Mouse (Mus musculus) lung, adult 18-20 months (tissue): ENCODE measurements around the gene Syt5.
"Not testable (repeated sequence)": the region's sequence is repeated elsewhere in the genome, so short reads cannot be mapped to it uniquely, and the experiment has no call there.

Experiments
- DNase-seq, 2 experiments: peaks; one replicate each; pipeline ENCODE4 v3.0.0; 2022; ENCODE audit warnings: mixed read lengths in 2 of 2

Gene Syt5

DNA sequence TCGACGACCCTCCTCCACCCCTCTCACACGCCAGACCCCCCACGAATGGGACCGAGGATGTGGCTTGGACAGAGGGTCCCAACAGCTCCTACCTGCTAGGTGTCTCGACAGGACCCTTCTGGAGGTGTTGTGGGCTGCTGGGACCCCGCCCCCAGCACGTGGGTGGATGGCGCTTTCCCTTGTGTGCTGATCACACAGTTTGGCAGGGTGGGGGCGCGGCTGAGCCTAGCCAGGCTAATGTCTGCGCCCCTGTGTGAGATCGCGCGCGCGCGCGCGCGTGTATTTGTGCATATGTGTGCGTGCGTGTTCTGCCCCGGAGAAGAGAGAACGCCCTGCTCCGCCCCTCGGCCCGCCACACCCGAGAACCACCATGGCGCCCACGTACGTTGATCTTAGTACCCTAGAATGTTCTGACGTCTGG lies at the start of gene Syt5:
Gene Syt5 (minus strand): TSS at position 321 of the 421 bp plus-strand sequence.
- DNase-seq = peak in 1 of 2 experiments; percentile 14

DNA sequence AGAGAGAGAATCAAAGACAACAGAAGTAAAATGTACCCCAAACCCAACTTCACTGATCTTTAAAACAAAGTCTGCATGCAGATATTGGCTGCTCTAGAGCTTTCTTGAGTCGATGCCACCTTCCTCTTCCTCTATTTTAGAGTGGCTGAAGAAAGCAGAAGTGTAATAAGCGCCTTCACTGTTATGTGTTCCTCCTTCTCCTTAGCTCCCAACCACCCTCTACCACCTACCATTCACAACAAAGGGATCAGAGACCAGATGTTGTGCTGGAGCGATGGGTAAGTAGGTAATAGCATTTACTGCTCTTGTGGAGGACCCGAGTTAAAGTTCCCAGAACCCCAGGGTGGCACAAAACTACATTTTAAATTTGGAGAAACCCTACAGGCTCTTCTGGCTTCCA lies 49.7 kb upstream of the Syt5 start:
- not testable (repeated sequence) for DNase-seq

GRCm38 (mm10) chr7:4581481-4581880 lies 34.1 kb upstream of the Syt5 start:
- not testable (repeated sequence) for DNase-seq

DNA sequence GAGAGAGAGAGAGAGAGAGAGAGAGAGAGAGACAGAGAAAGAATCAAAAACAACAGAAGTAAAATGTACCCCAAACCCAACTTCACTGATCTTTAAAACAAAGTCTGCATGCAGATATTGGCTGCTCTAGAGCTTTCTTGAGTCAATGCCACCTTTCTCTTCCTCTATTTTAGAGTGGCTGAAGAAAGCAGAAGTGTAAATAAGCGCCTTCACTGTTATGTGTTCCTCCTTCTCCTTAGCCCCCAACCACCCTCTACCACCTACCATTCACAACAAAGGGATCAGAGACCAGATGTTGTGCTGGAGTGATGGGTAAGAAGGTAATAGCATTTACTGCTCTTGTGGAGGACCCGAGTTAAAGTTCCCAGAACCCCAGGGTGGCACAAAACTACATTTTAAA lies 25.0 kb upstream of the Syt5 start:
- DNase-seq = not testable (repeated sequence)

DNA sequence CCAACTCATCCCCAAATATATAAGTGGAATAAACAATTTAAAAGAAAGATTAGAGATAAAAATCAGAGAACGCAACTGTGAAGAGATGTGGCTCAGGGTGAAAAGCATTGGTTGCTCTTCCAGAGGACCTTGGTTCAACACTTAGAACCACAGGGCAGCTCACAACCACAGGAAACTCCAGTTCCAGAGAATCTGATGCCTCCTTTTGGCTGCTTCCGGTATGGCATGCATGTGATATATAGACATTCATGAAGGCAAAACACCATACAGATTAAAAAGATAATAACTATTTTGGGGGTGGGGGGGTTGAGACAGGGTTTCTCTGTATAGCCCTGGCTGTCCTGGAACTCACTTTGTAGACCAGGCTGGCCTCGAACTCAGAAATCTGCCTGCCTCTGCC lies 15.3 kb upstream of the Syt5 start:
- DNase-seq = no peak

DNA sequence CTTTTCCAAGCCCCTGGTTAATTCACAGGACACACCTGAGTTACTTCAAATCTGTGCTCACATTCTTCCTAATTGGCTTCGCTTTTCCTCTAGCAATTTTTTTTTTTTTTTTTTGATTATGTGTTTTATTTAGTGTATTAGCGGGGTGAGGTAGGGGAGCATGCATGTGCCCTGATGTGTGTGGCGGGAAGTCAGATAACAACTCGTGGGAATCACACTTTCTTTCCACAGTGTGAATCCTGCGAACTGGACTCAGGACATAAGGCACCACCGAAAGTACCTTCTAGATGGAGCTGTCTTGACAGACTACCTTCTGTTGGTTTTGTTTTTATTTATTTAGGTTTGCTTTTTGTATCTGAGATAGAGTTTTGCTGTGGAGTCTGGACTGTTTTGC lies 9.8 kb upstream of the Syt5 start:
- no peak for DNase-seq

DNA sequence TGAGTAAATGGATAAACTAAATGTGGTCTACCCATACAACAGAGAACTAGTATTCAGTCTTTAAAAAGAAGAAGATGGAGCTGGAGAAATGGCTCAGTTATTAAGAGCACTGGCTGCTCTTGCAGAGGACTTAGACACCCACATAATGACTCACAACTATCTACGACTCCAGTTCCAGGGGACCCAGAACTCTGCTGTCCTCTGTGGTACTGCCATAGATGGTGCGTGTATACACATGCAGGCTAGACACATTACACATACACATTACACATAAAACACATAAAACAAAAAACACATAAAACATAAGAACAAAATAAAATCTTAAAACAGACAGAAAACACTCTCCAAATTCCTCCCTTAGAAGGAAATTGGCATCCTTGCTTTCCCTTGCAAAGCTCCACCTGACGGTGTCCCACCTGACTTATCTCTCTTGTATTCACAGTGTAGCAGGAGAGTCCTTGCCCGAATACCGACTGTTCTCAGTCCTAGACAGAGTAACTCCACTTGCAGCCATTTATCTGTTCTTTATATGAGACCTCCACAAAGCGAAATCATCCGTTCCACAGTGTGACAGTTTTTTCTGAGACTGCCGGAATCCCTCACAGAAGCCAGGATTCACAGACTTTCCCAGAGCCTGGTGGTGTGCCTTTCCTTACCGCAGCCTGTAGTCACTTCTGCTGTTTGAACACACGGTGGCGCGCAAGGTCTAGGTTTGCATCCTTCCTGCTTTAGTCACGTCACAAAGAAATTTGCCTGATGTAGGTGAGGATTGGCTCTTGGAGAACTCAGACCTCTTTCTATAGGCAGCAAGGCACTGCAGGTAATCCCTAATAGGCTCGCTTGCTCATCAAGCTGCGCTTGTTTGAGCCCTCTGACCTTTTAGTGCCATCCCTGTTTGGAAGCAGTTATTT lies 9.2 kb upstream of the Syt5 start:
- peak; percentile 60 to 66 for DNase-seq

DNA sequence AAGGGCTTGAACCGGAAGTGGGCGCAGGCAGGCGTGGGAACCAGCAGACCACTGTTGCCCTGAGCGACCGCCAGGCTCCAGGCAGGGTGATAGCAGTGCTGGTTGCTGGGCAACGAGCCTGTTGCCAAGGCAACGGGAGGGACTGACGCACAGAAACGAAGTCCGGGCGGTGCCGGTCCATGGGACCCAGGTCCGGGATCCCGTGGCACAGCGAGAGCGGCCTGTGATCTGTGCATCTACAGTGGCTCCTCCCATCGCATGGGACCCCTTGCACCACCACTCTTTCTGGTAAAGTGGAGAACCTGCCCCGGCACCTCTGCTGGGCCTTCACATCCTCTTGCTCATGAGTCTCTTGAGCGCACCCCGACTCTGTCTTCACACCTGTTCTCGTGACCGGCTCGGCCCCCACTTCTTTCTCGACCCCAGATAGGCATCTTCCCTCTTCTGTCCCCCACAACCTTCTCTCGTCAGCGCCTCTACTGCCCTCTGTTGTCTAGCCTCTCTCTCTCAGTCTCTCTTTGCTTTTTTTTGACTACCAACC lies 680 bp downstream of the Syt5 start:
- peak; percentile 38 to 59 for DNase-seq

DNA sequence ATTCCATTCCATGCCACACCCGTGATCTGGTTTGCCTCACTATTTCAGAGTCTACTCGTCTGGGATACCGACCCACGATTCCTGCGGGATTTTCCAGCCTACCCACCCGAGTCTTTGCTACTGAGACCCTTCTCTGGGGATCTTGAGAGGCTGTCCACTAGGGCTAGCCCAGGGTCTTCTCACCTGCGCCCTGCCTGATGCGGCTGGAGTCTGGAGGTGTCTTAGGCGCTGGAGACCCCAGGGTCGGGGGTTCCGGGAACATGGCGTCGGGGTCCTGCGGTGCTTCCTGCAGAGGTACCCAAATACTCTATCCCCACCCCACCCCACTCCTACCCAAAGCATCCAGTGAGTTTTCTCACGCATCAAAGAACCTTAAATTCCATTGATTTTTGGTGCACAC lies 1.3 kb downstream of the Syt5 start:
- DNase-seq = no peak

DNA sequence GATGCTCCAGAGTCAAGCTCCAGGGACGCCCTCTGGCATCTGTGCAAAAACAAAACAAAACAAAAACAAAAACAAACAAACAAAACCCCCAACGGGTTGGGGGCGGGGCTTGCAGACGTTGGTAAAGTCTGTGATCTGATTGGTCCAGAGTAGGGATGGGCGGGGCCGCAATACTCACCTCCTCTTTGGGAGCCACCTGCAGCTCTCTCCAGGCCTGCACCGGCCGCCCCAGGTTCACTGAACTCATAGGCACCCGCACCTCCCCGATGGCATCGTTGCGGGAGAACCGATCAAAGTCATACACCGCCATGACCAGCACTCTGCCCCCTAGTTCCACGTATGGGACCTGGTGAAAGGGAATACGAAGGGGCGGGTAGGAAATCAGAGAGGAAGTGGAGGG lies 5.3 kb downstream of the Syt5 start:
- no peak for DNase-seq

- DNase-seq = no peak
Measured at GRCm38 (mm10) chr7:4541344-4541743, 6.0 kb downstream of the Syt5 start.

- no peak for DNase-seq
Measured at GRCm38 (mm10) chr7:4539019-4539418, 8.3 kb downstream of the Syt5 start.

DNA sequence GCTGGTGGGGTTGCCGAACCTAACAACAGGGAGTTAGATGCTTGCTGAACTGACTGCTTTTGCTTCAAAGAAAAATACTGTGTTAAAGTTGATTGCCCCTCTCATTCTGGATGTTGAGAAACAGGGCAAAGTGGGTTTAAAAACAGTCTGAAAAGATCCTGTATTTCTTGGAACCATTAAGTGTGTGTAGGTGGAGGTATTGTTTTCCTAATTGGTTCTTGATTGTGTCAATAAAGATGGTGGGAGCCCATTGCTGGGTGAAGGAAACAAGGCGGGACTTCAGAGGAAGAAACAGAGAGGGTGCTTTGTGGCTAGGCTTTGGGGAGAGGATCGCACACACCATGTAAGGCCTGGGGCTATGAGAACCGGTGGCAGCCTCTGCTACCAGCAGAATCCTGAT lies 10.2 kb downstream of the Syt5 start:
- no peak for DNase-seq

DNA sequence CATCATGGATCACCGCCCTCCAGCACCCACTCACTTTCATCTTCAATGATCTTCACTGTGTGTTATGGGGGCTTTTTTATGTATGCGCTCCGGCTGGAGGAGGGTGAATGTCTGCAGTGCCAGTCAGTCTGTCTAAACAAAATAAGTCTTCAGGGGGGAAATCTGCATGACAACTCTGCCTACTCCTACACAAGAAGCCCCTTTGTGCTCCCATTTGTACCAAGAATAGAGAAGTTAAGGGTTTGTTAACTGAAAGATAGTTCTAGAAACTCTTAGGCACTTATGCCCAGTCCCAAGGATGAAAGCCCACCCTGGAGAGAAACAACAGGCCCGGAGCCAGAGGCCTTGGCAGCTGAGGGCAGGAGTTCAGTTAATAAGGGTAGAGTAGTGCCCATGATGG lies 11.0 kb downstream of the Syt5 start:
- DNase-seq = no peak

DNA sequence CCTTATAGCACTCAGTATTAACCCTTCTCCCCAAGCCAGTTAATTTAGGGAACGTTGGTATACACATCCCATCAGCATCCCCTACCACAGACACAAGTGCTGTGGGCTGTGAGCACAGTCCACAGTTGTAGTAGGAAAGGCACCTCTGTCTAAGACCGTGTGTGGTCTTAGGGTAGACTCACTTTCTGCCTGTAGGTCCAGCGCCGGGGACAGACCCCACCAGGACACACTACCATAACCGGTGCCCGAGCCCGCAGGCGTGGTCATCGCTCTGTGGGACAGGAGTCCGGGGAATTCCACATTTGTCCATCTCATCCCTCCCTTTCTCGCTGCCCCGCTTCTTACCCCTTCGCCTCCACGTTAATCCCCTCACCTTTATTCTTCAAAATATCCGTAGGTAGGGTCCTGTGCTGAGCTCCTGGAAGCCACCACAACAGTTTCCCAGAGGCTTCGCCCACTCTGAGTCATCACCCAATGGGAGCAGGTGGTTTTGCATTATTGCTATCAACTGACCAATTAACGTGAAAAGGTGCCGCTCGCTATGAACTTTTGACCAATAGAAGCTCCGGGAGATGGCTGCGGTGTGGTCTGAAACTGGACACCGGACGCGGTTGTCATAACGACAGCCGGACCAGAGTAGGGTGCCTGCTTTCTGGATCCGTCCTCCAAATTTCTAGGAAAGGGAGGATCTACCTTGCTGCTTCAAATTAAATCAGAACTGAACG lies 15.2 kb downstream of the Syt5 start, which contains the start of gene Dnaaf3:
Gene Dnaaf3 (minus strand): TSS at position 449 of the 725 bp plus-strand sequence.
- DNase-seq = peak; percentile 74 to 81

DNA sequence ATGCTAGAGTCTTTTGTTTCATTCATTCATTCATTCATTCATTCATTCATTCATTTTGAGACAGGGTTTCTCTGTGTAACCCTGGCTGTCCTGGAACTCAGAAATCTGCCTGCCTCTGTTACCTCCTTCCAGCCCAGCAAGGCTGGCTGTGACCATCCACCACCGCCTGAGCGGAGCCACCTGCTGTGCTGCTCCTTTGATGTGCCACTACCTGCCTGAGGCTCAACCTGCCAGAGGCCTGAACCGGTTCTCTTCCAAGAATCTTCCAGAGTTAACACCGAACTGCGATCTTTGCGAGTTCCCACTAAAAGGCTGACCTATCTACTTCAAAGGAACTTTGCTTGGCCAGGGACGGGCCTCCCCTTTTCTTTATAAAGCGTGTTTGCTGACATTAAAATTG lies 17.2 kb downstream of the Syt5 start:
- DNase-seq = not testable (repeated sequence)

DNA sequence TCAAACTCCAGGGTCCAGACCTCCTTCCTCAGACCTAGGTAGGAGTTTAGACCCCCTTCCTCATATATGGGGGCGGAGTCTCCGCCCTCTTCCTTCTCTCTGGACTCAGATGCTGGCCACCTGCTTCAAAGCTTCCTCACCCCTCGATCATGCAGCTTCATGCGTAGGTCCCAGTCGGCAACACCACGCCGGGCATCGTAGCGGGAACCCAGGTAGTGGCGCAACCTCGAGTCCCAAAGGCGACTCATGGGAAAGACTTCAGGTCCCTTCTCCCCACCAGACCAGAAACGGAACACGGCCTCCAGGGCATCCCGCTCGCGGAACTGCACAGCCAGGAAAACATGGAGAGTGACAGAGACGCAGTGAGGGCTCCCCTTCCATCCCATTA lies 20.0 kb downstream of the Syt5 start:
- DNase-seq = no peak

- peak; percentile 79 to 80 for DNase-seq
Measured at GRCm38 (mm10) chr7:4526341-4527301, 20.7 kb downstream of the Syt5 start.

GRCm38 (mm10) chr7:4524212-4524922 lies 23.0 kb downstream of the Syt5 start, which contains the start of gene Tnni3:
Gene Tnni3, minus strand, starts transcription at chr7:4524229.
- peak; percentile 32 to 41 for DNase-seq

- DNase-seq = no peak
Measured at GRCm38 (mm10) chr7:4523205-4524130, 23.9 kb downstream of the Syt5 start.
